Mouse (Mus musculus) common myeloid progenitor, adult 5-6 weeks (primary cell): ENCODE measurements at regions not wholly inside any gene's neighbourhood (a gene's known extent, or its start where the extent isn't known, plus 50 kb on each side); places are given as distances from the start of the nearest gene placed in this dataset.

Source experiments
- ATAC-seq: replicated peaks from 2 replicates; pipeline ENCODE4 v1.8.0; 2016; ENCODE audit warnings: low read depth, mild to moderate bottlenecking, moderate TSS enrichment, inconsistent platforms; ENCODE audit not compliant: poor library complexity, severe bottlenecking

DNA sequence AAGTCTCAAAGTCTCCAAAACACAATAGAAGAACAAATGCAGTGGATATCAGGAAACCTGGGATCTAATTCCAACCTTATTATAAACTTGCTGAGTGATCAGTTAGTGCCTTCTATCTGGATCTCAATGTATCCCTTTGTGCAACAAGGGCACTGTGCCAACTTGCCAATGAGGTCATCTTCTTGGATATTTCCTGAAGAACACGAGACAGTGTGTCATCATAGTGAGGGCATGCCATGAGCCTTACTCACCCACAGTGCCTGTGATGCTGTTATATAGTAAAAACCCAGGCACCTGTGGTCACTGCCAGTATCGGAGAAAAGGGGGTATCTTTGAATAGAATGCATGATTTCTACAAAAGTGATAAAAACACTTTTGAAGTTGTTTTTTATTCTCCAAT, 60.2 kb upstream of the Cd34 start:
- ATAC-seq, result no peak

DNA sequence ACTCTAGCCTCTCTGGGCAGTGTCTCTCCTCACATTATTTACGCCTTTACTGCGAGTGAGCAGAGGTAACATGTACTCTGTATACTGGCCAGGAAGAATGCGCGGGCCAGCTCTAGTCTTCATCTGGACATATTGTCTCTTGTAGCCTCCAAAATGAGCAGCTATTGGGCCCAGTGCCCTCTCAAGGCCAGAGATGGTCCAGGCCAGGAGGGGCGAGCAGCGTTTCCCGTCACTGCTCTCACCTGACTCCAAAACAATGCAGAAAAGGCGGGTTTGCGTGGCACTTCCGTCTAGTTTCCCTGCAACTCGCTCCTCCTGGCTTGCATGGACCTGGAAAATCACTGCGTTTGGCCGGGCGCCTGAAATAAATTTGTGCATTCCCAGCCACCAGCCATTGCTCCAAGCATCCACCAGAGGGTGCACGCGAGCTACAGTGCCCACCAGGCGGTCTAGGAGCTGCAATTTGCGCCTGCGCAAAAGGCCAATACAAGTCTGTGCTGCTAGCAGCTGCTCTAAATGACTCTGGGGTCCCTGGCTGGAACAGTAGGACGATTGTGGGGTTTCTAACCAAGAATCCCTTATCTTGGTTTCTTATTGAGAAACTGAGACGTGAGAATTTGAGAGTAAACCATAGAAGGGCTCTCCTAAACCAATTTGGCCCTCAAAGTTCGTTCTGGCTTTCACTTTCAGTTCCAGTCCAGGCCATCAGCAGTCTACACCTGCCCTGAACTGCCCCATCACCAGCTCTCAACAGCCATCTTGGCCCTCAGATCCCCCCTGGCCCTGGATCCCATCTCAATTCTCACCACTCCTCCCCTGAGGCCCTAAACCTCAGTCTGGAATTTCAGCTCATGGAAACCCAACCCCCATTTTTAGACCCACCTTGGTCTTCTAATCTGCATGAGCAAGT, 59.0 kb upstream of the Cd34 start:
- peak; percentile 98 for ATAC-seq

DNA sequence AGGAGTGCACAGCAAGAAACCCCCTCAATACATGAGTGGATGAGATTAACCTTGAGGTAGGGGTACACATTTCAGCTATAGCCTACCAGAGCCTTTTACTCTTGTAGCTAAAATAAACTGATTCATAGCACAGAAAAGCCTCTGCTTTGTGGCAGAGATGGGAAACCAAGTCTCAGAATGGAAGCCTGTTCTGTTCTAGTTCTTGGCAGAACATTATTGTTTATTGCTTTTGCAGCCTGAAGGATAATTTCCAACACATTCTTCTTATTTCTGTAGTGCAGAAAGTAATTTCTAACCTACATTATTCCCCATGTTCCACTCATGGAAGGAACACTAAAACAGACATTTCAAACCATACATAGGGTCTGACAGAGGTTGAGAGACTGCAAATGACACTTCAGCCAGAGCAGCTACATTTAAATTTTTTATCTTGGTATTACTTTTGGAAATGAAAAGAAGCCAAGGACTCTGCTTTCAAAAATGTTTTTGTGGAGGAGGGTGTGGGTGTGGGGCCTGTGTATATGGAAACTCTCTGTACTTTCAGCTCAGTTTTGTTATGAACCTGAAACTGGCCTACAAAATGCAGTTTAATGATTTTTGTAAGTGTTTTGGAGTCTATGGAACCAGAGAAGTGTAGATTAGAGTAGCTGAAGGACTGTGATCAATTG, 56.9 kb upstream of the Cd34 start:
- no peak for ATAC-seq

DNA sequence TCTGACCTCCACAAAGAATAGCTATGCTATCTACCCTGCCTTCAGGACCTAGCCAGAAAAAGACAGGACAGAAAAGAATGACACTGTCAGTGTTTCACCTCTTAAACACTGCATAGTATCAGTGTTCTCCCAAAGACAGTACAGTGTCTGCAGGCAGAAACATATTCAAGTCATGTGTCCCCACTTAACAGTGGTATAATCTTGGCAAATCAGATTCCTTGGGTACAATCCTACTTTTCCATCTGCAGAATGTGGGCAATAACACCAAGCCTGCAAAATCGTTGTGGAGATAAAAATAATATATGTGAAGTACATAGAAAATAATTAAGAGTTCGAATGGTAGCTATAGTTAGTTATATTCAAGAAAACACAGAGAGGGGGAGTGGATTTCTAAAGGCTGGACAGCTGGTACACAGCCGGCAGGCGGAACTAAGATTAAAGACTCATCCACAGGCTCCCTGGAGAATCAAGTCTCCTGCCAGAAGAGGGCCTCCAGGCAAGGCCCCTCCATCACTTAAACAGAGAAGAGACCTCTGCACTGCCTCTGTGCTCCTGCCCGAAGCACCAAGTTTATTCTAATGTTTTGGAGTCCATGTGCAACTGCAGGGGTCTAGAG, 53.4 kb upstream of the Cd34 start:
- peak; percentile 30; the same call in 1 of the 2 replicates for ATAC-seq

DNA sequence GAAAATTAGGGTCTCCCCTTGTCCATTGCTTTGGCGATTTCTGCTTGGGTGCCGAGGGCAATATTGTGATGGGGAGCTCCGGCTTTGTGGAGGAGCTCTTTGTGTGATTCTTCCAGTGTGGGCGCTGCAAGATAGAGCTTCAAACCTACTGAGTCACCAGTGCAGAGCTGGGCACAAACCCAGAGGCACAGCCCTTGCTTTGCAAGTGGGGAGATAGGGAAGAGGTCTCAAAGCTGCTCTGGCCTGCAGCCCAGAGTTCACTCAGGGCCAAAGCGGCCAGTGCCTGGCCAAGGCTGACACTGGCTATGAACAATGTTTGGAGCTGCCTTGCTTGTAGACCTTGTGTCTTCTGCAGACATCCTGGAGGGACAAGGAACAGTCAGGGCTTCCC, 52.9 kb upstream of the Cd34 start:
- ATAC-seq, result peak; percentile 88
